Mouse (Mus musculus) heart, adult 2 months (tissue): Measurements from ENCODE around the gene Rnaseh2a.
A peak's percentile ranks its signal among the peaks of the same experiment; 100 is the strongest.

ENCODE experiments used
- CTCF ChIP-seq: fragments of 200-600 bp; IDR thresholded peaks from 2 replicates; pipeline ENCODE4 v1.8.1; 2022; ENCODE audit warnings: antibody characterized with exemption, mild to moderate bottlenecking, moderate library complexity
- EP300 ChIP-seq: fragments of 200-500 bp; IDR thresholded peaks from 2 replicates; pipeline ENCODE4 v1.6.1; 2011; ENCODE audit warnings: low read depth, low read length, control low read depth; ENCODE audit not compliant: insufficient read depth
- POLR2A ChIP-seq: fragments of 200-500 bp; IDR thresholded peaks from 2 replicates; pipeline ENCODE4 v1.6.1; 2011; ENCODE audit warnings: mild to moderate bottlenecking, low read depth, low read length, control low read depth; ENCODE audit not compliant: insufficient read depth

DNA sequence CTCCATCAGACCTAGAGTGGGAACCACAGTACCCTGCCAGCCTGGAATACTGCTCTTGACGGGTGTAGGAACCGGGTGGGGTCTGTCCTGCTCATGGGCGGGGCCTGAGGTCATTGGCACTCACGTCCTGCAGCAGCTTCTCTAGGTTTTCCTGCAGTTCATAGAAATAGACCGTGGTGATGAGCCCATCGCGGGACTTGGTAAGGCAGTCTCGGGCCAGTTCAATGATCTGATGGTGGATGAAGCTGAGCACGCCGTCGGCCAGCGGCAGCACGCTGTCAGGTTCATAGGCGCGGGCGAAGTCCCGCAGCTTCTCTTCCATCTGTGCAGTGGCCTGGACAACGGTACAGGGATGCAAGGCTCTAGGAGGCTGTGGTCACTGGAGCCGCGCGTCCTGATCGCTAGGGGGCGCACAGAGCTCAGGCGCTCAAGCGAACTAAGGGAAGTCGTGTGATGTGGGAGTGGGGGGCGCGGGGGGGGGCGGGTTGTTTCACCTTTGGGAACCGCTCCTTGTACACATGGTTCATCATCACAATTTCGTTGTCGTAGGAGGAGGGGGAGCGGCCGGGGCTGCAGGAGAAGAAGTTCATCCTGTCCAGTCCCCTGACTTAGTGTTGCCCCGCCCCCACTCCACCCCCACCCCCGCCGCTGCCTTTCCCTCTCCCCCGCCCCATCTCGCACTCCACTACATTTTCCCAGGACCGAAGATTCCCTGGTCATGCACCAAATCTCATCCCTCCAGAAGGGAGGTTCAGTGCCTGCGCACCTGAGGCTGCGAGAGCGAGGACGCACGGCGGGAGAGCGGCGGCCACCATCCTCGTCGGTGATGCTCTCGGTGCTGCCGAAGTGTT, 40.9 kb downstream of the Rnaseh2a start:
- TF ChIP-seq CTCF (peak; percentile 72), POLR2A (no peak), EP300 (no peak)
